Mouse (Mus musculus) liver, postnatal 0 days (tissue): ENCODE results near the gene Prl7d1.

ENCODE experiments used
- CTCF ChIP-seq: sonication (generic); IDR thresholded peaks from 2 replicates; pipeline ENCODE4 v1.5.1; 2016; ENCODE audit warnings: antibody characterized with exemption, low read depth
- EP300 ChIP-seq: IDR thresholded peaks from 2 replicates; pipeline ENCODE4 v1.6.1; 2016; ENCODE audit warnings: antibody characterized with exemption, low read depth, mild to moderate bottlenecking

GRCm38 (mm10) chr13:27734512-27735186 lies 18.1 kb upstream of the Prl7d1 start:
- TF ChIP-seq CTCF (no peak), EP300 (no peak)
